In genomic region chr1:43819091-43819490, GRCm38 (mm10) we compare ENCODE assay signal across 17 mouse cellular contexts. TPM values are rescaled to one million over a fixed set of nuclear protein-coding genes. Genes with fewer than 3 reads are reported as not detected.
DNase-seq lines count a peak whose midpoint lies in the region; ATAC-seq and TF ChIP-seq lines count a peak whose summit lies in the region.
"Had no signal": no experiment of that assay in that cellular context is flagged by ENCODE, and none has a peak within 500 bp of the region (broad histone marks: within the 10 kb centered on the region; RNA-seq: fewer than 3 reads in every experiment).

No protein-coding gene starts in this region.

- no peak overlapping the region for H3ac ChIP-seq in C2C12 (ENCODE audit: control insufficient read depth, insufficient read length, low read depth)

- peak; percentile 16 for DNase-seq in kidney, postnatal 14 days
- peak; percentile 57 for DNase-seq in Patski (ENCODE audit: low read depth, low spot score)
- no peak for DNase-seq in liver, embryonic 11.5 days (ENCODE audit: low spot score)
- DNase-seq in heart, postnatal 25 days (ENCODE audit: low spot score) = no peak
- DNase-seq: cerebellum, adult 2 months; embryo, embryonic 11 days; gastrocnemius, postnatal 36 days; lung, postnatal 10 days had no signal

- H3K79me3 ChIP-seq in C2C12 (ENCODE audit: low read depth) = peaks cover 55% of the 10 kb centered on the region

- H3K9ac ChIP-seq in kidney, embryonic 16.5 days (replicated peaks; ENCODE audit: low read length) = no peak overlapping the region
- H3K9ac ChIP-seq in intestine, postnatal 0 days (ENCODE audit: low read depth, low read length) = no peak overlapping the region
- H3K9ac ChIP-seq in liver, embryonic 11.5 days (ENCODE audit: low read depth, low read length) = no peak overlapping the region
- H3K9ac ChIP-seq: heart, embryonic 12.5 days; kidney, embryonic 15.5 days; liver, embryonic 12.5 days had no signal

- in situ Hi-C loops in Patski (cut with MboI; ENCODE audit: low pct_unique_long_range_greater_than_20kb) = loop anchor here (5.0 kb wide), 1 partner anchor 52 kb away; no protein-coding TSS in a partner anchor

- intact Hi-C loops in heart, postnatal 25 days (cut with DNase I) = no loop called here

- ATAC-seq in kidney, embryonic 16.5 days (ENCODE audit: low FRiP score, low TSS enrichment) = no peak
- peak; percentile 99 for ATAC-seq in Patski
- ATAC-seq in intestine, postnatal 0 days = peak; percentile 94
- no peak for ATAC-seq in liver, embryonic 11.5 days (replicated peaks; ENCODE audit: low FRiP score)
- ATAC-seq: forebrain, embryonic 16.5 days; liver, embryonic 12.5 days had no signal

- H3K4me2 ChIP-seq in kidney, embryonic 16.5 days (replicated peaks; ENCODE audit: low read depth, low read length) = no peak overlapping the region
- H3K4me2 ChIP-seq in intestine, postnatal 0 days (replicated peaks; ENCODE audit: low read depth) = no peak overlapping the region
- no peak overlapping the region for H3K4me2 ChIP-seq in liver, embryonic 11.5 days
- H3K4me2 ChIP-seq: heart, embryonic 12.5 days; kidney, embryonic 15.5 days; liver, embryonic 12.5 days had no signal

- H3K79me2 ChIP-seq in C2C12 (ENCODE audit: control insufficient read depth, insufficient read depth) = peaks cover 90% of the 10 kb centered on the region

- POLR2A ChIA-PET in Patski (lab: Charles Lee) = no interaction called here

- TF ChIP-seq CTCF in C2C12 (IDR thresholded peaks at IDR 0.05; ENCODE audit: control insufficient read depth, insufficient read depth, insufficient read length) = no peak
- no peak for TF ChIP-seq CTCF in Patski (IDR thresholded peaks at IDR 0.05)
- TF ChIP-seq CTCF in intestine, postnatal 0 days (IDR thresholded peaks at IDR 0.05; ENCODE audit: low read depth) = no peak

- H3K27ac ChIP-seq in kidney, embryonic 16.5 days (ENCODE audit: low read length) = no peak overlapping the region
- H3K27ac ChIP-seq in intestine, postnatal 0 days (ENCODE audit: low read depth, low read length) = 0 out of 2 replicates have a peak overlapping the region, but pooled peaks have one; percentile 52
- no peak overlapping the region for H3K27ac ChIP-seq in liver, embryonic 11.5 days (ENCODE audit: low read depth, low read length)
- H3K27ac ChIP-seq: hindbrain, embryonic 10.5 days; kidney, embryonic 15.5 days; liver, embryonic 12.5 days; midbrain, embryonic 10.5 days had no signal

- no peaks in the 10 kb centered on the region for H3K9me3 ChIP-seq in kidney, embryonic 16.5 days (ENCODE audit: low read length)
- H3K9me3 ChIP-seq in intestine, postnatal 0 days (ENCODE audit: control insufficient read depth) = no peaks in the 10 kb centered on the region
- no peaks in the 10 kb centered on the region for H3K9me3 ChIP-seq in liver, embryonic 11.5 days (ENCODE audit: control insufficient read depth, low read length)
- H3K9me3 ChIP-seq: heart, embryonic 12.5 days; hindbrain, embryonic 10.5 days; kidney, embryonic 15.5 days; liver, embryonic 12.5 days; midbrain, embryonic 10.5 days had no signal

- H3K4me3 ChIP-seq in kidney, embryonic 16.5 days (ENCODE audit: low read length) = no peak overlapping the region
- H3K4me3 ChIP-seq in C2C12 (ENCODE audit: insufficient read depth, poor library complexity, severe bottlenecking) = no peak overlapping the region
- H3K4me3 ChIP-seq in intestine, postnatal 0 days (ENCODE audit: low read depth, low read length) = no peak overlapping the region
- no peak overlapping the region for H3K4me3 ChIP-seq in liver, embryonic 11.5 days (ENCODE audit: low read depth, low read length)
- H3K4me3 ChIP-seq: heart, embryonic 12.5 days; hindbrain, embryonic 10.5 days; kidney, embryonic 15.5 days; liver, embryonic 12.5 days; midbrain, embryonic 10.5 days had no signal

- 49% methylated on average over 2 of the region's 2 CpGs for WGBS in kidney, embryonic 16.5 days
- WGBS in intestine, postnatal 0 days = 43% methylated on average over 2 of the region's 2 CpGs
- WGBS in liver, embryonic 11.5 days = 76% methylated on average over 2 of the region's 2 CpGs

- H3K27me3 ChIP-seq in kidney, embryonic 16.5 days (ENCODE audit: insufficient read depth, low read length) = no peaks in the 10 kb centered on the region
- H3K27me3 ChIP-seq in C2C12 (ENCODE audit: control insufficient read depth, insufficient read depth, insufficient read length) (no peaks in the 10 kb centered on the region), Patski (no peaks in the 10 kb centered on the region)
- no peaks in the 10 kb centered on the region for H3K27me3 ChIP-seq in intestine, postnatal 0 days (replicated peaks; ENCODE audit: control insufficient read depth, insufficient read depth, low read length)
- no peaks in the 10 kb centered on the region for H3K27me3 ChIP-seq in liver, embryonic 11.5 days (replicated peaks; ENCODE audit: control insufficient read depth, insufficient read depth, low read length)
- H3K27me3 ChIP-seq: heart, embryonic 12.5 days; kidney, embryonic 15.5 days; liver, embryonic 12.5 days had no signal

- CTCF ChIA-PET in Patski (lab: Charles Lee) = interaction anchor here (0.9 to 1.2 kb wide), 3 partner anchors 21 to 80 kb away, joined by 3 to 4 read pairs (median 3); no protein-coding TSS in a partner anchor

- H3K36me3 ChIP-seq in kidney, embryonic 16.5 days (ENCODE audit: insufficient read depth, low read length) = no peaks in the 10 kb centered on the region
- H3K36me3 ChIP-seq in C2C12 (ENCODE audit: control insufficient read depth, insufficient read depth) = no peaks in the 10 kb centered on the region
- H3K36me3 ChIP-seq in intestine, postnatal 0 days (ENCODE audit: control insufficient read depth, insufficient read depth) = no peaks in the 10 kb centered on the region
- no peaks in the 10 kb centered on the region for H3K36me3 ChIP-seq in liver, embryonic 11.5 days (ENCODE audit: control insufficient read depth, insufficient read depth, low read length)
- H3K36me3 ChIP-seq: heart, embryonic 12.5 days; kidney, embryonic 15.5 days had no signal

- H3K4me1 ChIP-seq in kidney, embryonic 16.5 days (ENCODE audit: insufficient read depth, low read length) = 0 out of 2 replicates have a peak, but pooled peaks cover 4% of the 10 kb centered on the region
- H3K4me1 ChIP-seq in intestine, postnatal 0 days (replicated peaks; ENCODE audit: control insufficient read depth, insufficient read depth, low read length) = no peaks in the 10 kb centered on the region
- no peaks in the 10 kb centered on the region; the same call in 1 of the 2 replicates for H3K4me1 ChIP-seq in liver, embryonic 11.5 days (replicated peaks; ENCODE audit: control insufficient read depth, insufficient read depth, low read length)
- H3K4me1 ChIP-seq: hindbrain, embryonic 10.5 days; midbrain, embryonic 10.5 days had no signal

TF ChIP-seq in C2C12, 6 proteins besides CTCF, POLR2A, EP300 and RAD21:
- TF ChIP-seq MAX (IDR thresholded peaks at IDR 0.05) (peak; percentile 40), MYOG (IDR thresholded peaks at IDR 0.05; ENCODE audit: control insufficient read depth, extremely low read depth, insufficient read length) (no peak), USF1 (IDR thresholded peaks at IDR 0.05; ENCODE audit: low read depth) (no peak), MYOD1 (IDR thresholded peaks at IDR 0.05; ENCODE audit: control insufficient read depth, insufficient read length, low read depth) (peak; percentile 91), FOSL1 (IDR thresholded peaks at IDR 0.05; ENCODE audit: insufficient read depth, low read length, poor library complexity, severe bottlenecking) (peak; percentile 94)

RNA-seq across cellular contexts. Expression of gene Uxs1, which starts 8.5 kb away (rescaled TPM):
- 26.0 and 26.6 TPM in 2 replicates for polyA plus RNA-seq in kidney, embryonic 16.5 days (2015; fragmentation: Nextera tagmentation; extraction: Ambion mirVana)
- polyA plus RNA-seq in C2C12 (2012; fragmentation: generic; extraction: Trizol) (38.8 TPM), Patski (2021) (100 TPM)
- polyA plus RNA-seq in intestine, postnatal 0 days (2015; fragmentation: Nextera tagmentation; extraction: Ambion mirVana) = 20.5 and 21.6 TPM in 2 replicates
- polyA plus RNA-seq in liver, embryonic 11.5 days (2014; fragmentation: Nextera tagmentation; extraction: Ambion mirVana) = 15.3 and 18.0 TPM in 2 replicates
- total RNA-seq in heart, postnatal 25 days (2021) = 1 to 10 TPM; 8.2 to 9.8 TPM

Comparison
In these comparisons a context has a peak if more than half of its experiments do, and no peak if none do; other contexts are left out.
1. DNase-seq: peak in kidney, postnatal 14 days (single experiment) and Patski (single experiment); none in liver, embryonic 11.5 days (single experiment) and heart, postnatal 25 days (single experiment).
2. ATAC-seq: peak in Patski (single experiment) and intestine, postnatal 0 days (single experiment); none in kidney, embryonic 16.5 days (single experiment) and liver, embryonic 11.5 days (single experiment).